Mouse (Mus musculus) bone marrow, adult 2 months (tissue): ENCODE measurements around the gene Mki67. TPM values are rescaled to one million over a fixed set of nuclear protein-coding genes. Genes with fewer than 3 reads are reported as not detected.

ENCODE experiments used
- H3K27ac ChIP-seq: fragments of 200-500 bp; 2 replicates; pipeline ENCODE4 v1.5.1; 2012; ENCODE audit warnings: low read depth, mild to moderate bottlenecking, control low read depth, inconsistent platforms, low read length; ENCODE audit not compliant: control insufficient read depth, poor library complexity, insufficient read depth
- H3K4me1 ChIP-seq: fragments of 200-500 bp; 2 replicates; pipeline ENCODE4 v1.6.1; 2011; ENCODE audit warnings: low read length; ENCODE audit not compliant: control insufficient read depth, insufficient read depth
- H3K4me3 ChIP-seq: fragments of 200-500 bp; replicated peaks from 2 replicates; pipeline ENCODE3; 2011; ENCODE audit warnings: mild to moderate bottlenecking, low read depth, low read length, control low read depth; ENCODE audit not compliant: control insufficient read depth
- CTCF ChIP-seq: fragments of 200-500 bp; IDR thresholded peaks from 2 replicates; pipeline ENCODE4 v1.5.1; 2011; ENCODE audit warnings: low read length, control low read depth; ENCODE audit not compliant: control insufficient read depth, insufficient read depth
- POLR2A ChIP-seq: fragments of 200-500 bp; IDR thresholded peaks from 2 replicates; pipeline ENCODE4 v1.6.1; 2011; ENCODE audit warnings: low read depth, mild to moderate bottlenecking, control low read depth, low read length, borderline replicate concordance; ENCODE audit not compliant: control insufficient read depth
- WGBS: fragments of 180-500 bp; shearing (Covaris S2); methylation state at CpG from one replicate; pipeline ENCODE4 v1.1.7; 2018; 5-methylcytosine and 5-hydroxymethylcytosine counted together
- polyA plus RNA-seq: library from polyadenylated mRNA; stranded (reverse); fragments of >200 nt; gene quantifications from 2 replicates; pipeline ENCODE4 v1.2.4, GENCODE M21; 2011; ENCODE audit warnings: low replicate concordance; ENCODE audit not compliant: missing spikeins, insufficient read depth, insufficient read length

The Mki67 gene
- polyA plus RNA-seq, 1 experiment = 249 TPM

DNA sequence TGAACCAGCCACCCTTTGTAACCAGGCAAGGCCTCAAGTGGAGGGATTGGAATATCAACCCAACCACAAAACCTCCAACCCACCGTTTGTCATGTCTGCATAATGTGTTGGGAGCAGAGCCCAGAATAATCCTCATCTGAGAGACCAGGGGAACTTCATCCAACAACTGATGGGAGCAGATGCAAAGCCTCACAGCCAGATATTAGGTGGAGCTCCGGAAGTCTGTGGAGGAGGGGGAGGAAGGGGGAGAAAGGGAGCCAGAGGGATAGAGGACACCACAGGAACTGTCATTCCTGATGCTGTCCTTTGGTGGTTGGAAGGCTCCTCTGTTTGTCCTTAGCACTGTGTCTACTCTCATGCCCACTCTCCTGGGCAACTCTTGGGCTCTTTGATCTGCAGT, 28.9 kb upstream of the Mki67 start:
- Histone ChIP-seq H3K27ac (no peak overlapping the region), H3K4me1 (no peaks in the 10 kb centered on the region), H3K4me3 (no peak overlapping the region)
- TF ChIP-seq CTCF (no peak), POLR2A (no peak)
- 39% methylated on average over 2 of the region's 2 CpGs for WGBS

GRCm38 (mm10) chr7:135740453-135740852, 24.3 kb upstream of the Mki67 start:
- Histone ChIP-seq H3K4me3 (no peak overlapping the region), H3K27ac (no peak overlapping the region), H3K4me1 (no peaks in the 10 kb centered on the region; the same call in 1 of the 2 replicates)
- WGBS = 82% methylated on average over 3 of the region's 3 CpGs
- no peak for TF ChIP-seq POLR2A
- TF ChIP-seq CTCF = no peak

- 36% methylated on average over 3 of the region's 3 CpGs for WGBS
- Histone ChIP-seq H3K4me1 (peaks cover 1% of the 10 kb centered on the region; the same call in 1 of the 2 replicates), H3K27ac (no peak overlapping the region), H3K4me3 (no peak overlapping the region)
- TF ChIP-seq POLR2A (no peak), CTCF (no peak)
Observed at GRCm38 (mm10) chr7:135736581-135736886, 20.4 kb upstream of the Mki67 start.

DNA sequence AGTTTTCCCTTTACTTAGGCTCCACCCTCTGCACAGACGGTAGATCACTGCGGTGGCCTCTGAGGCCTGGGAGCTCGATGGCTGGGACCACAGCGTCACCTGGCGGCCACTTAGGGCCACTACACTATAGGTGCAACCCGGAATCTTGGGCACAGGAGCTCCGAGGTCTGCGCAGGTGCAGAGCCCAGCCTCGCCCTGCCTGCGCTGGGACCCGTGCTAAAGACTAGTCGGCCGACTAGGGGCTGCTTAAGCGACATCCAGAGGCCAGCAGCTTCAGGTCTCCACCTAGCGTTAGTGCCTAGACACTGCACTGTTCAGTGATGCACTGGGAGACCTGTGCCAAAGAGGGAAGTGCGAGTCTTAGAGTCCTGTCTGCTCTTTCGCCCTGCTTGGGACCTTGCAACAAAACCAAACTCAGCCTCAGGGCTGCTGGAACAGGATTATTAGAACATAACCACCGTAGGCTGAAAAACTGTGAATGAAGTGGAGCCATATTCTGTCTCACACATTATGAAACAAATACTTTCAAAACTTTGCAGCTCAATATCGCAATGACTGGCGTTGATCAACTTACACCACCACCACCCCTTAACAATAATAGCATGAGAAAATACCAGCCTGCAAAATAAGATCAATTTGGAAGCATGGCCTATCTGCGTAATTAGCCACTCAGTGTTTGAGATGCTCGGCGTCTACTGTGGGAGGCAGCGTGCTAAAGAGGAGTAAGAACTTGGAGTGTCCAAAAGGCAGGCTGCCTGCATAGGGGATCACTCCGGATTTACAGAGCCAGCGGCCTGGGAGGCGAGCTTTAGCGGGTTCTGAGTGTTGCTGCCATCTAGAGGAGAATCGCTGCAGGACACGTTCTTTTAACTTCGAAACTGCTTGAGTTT, 19.8 kb upstream of the Mki67 start:
- 4% methylated on average over 31 of the region's 31 CpGs for WGBS
- H3K27ac ChIP-seq = peak overlapping the region; percentile 72

GRCm38 (mm10) chr7:135734911-135735646, 18.9 kb upstream of the Mki67 start:
- H3K4me3 ChIP-seq = no peak overlapping the region
- no peak overlapping the region for H3K27ac ChIP-seq
- WGBS = 73% methylated on average over 9 of the region's 9 CpGs
- no peak for TF ChIP-seq POLR2A
- no peak for TF ChIP-seq CTCF
- H3K4me1 ChIP-seq = peaks cover 1% of the 10 kb centered on the region; the same call in 1 of the 2 replicates

More for the DNA sequence above, 19.8 kb upstream of the Mki67 start:
- Histone ChIP-seq H3K4me1 (peaks cover 1% of the 10 kb centered on the region; the same call in 1 of the 2 replicates), H3K4me3 (peak overlapping the region; percentile 46)
- TF ChIP-seq POLR2A (peak; percentile 51; the same call in 1 of the 2 replicates), CTCF (peak; percentile 95)

DNA sequence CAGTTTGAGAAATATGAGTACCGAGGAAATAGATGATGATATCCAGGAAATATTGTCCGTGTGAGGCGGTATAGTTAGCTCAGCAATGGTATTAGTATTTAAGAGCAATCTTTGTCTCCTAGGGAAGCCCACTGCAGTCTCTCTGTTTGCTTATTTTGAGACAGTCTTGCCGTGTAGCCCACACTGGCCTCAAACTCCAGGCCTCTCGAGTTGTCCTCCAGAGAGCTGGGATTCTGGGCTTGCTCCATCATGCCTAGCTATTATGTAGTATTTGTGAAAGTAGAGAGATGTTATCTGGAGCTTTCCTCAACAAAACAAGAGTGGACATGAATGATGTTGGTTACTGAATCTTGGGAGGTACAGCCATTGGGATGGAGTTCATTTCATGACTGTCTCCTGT, 18.2 kb upstream of the Mki67 start:
- H3K27ac ChIP-seq = no peak overlapping the region
- H3K4me1 ChIP-seq = peaks cover 1% of the 10 kb centered on the region; the same call in 1 of the 2 replicates
- 87% methylated on average over 5 of the region's 5 CpGs for WGBS
- TF ChIP-seq CTCF = no peak
- no peak for TF ChIP-seq POLR2A
- H3K4me3 ChIP-seq = no peak overlapping the region

DNA sequence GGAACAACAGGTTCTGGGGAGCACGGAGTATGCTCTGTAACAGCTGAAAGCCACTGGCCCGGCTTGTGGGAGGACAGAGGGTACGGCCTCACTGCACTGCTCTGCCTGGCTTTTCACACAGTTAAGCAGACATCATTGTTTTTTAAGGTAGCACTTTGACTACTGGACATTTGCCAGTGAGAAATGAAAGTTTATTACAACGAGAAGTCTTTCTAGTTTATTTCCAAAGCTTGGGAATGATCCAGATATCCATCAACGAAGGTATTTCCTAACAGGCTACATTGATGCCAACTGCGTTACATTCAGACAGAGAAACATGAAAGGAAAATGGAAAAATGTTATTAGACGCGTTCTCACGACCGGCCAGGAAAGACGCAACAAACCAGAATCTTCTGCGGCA, 11.9 kb upstream of the Mki67 start:
- Histone ChIP-seq H3K27ac (no peak overlapping the region), H3K4me3 (no peak overlapping the region), H3K4me1 (no peaks in the 10 kb centered on the region)
- TF ChIP-seq POLR2A = no peak
- no peak for TF ChIP-seq CTCF
- WGBS = 88% methylated on average over 12 of the region's 12 CpGs

- WGBS = 63% methylated on average over 1 of the region's 1 CpGs
- Histone ChIP-seq H3K4me1 (no peaks in the 10 kb centered on the region), H3K4me3 (no peak overlapping the region), H3K27ac (no peak overlapping the region)
- no peak for TF ChIP-seq POLR2A
- no peak for TF ChIP-seq CTCF
Observed at GRCm38 (mm10) chr7:135726707-135727106, 10.5 kb upstream of the Mki67 start.
